Mouse (Mus musculus) fibroblast of lung, adult 2 months (primary cell): Measurements from ENCODE around the gene Myom1.

Experiments
- DNase-seq: peaks from one replicate; pipeline ENCODE4 v3.0.0-alpha.2; 2011; ENCODE audit warnings: low read depth

Myom1 gene

DNA sequence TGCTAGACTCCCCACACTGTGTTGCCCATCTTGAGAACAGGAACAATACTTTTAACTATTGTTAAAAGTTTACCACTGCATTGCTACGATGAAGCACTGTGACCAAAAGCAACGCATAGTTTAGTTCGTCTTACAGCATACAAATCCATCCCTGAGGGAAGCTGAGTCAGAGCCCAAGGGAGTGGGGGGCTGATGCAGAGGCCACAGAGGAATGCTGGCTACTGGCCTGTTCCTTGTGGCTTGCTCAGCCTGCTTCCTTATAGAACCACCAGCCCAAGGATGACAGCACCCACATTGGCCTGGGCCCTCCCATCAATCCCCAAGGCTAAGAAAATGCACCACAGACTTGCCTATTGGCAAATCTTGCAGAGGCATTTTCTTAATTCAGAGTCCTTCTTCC lies 56.8 kb downstream of the Myom1 start:
- peak; percentile 73 for DNase-seq

DNA sequence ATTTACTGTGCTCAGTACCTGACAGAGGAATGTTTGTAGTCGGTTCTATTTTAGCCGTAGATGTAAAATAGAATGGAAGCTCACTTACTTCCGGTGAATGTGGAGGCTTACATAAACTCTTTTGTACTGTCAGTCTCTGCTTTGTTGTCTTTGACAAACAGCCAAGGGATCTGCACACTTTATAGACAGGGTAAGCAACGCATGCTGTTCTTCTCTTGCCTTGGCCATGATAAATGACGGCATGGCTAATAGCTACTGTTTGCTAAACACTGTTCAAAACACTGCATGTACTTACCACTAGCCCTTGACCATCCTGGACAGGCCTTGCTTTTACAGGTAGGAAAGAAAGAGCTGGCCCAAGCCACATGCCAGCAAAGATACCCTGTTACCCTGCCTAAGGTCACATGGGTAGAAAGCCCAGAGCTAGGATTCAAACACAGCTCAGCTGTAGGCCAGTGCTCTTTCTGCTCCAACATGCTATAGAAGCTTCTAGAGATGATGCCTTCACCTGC lies 59.7 kb downstream of the Myom1 start:
- no peak for DNase-seq

DNA sequence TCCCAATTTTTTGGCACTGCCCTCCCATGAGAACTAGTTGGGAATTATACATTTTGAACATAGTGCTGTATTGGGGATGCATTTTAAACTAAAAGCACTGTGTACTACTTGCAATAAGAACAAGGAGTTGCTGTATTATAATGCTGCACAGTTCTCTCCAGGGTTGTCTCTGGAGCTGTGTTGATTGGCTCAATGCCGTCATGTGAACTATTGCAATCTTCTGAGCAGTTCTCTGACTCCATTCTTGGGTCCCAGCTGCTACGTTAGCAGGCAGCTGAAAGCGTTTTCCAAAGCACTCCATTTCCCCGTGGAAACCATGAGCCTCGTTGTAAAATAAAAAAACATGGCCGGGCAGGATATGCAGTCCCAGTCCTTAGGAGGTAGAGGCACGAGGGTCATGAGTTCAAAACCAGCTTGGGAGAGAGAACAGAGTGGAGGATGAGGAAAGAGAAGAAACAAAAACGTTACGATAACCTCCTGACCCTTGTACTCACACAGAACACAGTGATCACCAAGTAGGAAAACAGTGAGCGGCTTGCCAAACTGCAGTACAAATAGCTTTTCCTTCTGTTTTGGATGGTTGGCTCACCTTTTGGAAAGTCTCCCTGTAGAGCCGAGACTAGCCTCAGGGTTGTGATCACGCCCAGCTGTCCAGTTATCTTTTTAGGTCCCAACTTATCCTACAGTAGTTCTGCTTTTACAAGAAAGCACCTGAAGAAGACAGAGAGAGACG lies 60.6 kb downstream of the Myom1 start:
- no peak for DNase-seq

DNA sequence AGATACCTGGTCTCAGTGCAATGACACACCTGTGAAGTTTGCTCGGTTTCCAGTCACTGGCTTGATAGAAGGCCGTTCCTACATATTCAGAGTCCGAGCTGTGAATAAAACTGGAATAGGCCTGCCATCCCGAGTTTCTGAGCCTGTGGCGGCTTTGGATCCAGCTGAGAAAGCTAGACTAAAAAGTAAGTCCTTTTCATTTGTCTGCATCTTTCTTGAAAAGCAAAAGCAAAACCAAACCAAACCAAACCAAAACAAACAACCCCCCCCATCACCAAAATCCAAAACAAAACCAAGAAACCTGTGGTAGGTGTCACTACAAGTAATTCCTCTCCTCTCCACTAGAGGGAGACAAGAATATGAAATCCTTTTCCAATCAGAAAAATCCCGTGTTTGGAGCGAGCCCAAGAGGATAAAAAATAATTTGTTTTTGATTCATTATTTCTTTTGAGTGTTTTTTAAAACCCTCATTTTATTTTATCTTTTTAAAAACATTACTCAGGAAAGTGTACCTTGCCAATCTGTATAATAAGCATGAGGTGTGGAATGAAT lies 62.1 kb downstream of the Myom1 start:
- no peak for DNase-seq

DNA sequence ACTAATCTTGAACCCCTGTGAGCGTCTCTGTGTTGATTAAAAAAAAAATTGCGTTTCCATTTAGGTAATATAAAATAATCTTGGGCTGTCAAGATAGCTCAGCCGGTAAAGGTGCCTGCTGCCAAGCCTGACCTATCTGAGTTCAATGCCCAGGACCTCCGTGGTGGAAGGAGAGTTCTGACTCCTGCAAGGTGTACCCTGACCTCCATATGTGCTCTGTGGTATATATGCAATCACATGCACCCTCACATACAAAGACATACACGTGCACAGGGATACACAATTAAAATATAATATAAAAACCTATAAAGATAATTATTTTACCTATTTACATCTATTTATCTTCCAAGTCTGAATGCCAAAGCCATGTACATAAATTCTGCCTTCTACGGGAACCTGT lies 62.7 kb downstream of the Myom1 start:
- DNase-seq: no peak

DNA sequence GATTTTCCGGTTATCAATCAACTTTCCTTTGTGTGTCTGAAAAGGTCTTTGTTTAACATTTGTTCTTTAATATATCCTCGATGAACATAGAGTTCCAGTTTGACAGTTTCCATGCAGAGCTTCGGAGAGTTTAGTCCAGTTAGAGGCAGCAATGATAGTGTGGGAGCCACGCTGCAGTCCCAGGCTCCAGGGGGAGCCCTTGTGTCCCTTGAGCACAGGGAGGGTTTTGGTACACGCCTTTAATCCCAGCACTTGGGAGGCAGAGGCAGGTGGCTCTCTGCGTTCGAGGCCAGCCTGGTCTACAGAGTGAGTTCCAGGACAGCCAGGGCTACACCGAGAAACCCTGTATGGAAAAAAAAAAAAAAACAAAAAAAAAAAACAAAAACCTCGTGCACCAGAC lies 66.7 kb downstream of the Myom1 start:
- no peak for DNase-seq

DNA sequence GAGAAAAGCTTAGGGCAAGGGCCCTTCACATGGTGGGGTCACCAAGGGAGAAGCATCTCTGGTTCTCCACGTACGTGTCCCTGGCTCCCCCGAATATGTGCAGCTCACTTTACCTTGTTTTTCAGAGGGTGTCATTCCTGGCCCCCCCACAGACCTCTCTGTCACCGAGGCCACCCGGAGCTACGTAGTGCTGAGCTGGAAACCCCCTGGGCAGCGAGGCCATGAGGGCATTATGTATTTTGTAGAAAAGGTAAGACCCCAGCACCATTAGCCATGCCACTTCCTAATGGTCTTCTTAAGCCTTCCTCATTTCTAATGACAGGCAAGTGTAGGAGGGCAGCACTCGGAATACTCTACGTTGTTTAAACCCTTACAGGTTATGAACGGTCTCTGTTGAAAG lies 69.5 kb downstream of the Myom1 start:
- DNase-seq: no peak

DNA sequence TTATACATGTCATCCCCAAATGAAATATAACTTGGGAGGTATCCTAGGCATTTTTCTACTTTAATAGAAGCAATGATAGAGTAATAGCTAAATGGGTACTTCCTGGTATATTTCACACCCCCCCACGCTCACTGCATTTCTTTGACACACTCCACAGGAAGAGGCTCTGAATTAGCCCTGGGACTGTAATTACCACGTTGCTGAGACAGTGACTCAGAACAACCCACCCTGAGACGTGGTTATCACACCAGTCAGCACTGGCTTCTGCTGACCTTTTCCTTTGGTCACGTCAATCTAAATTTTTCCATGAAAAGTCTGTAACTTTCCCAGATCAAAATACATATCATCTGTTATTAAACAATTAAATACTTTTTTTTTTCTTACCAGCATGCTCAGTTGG lies 72.0 kb downstream of the Myom1 start:
- no peak for DNase-seq

DNA sequence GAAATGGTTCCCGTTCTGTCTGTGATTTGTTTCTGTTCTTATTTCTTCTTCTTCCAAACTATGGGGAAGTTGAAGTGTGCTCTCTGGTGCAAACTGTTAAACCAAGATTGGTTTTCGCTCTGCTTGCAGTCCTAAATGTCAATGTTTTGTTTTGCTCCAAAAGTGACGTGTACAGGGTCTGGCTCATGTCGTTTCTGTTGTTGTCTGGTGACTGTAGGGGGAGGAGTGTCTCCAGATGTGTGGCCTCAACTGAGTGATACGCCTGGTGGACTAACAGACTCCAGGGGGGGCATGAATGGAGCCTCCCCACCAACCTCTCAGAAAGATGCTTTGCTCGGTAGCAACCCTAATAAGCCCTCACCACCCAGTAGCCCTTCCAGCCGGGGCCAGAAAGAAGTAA lies 79.6 kb downstream of the Myom1 start:
- no peak for DNase-seq

DNA sequence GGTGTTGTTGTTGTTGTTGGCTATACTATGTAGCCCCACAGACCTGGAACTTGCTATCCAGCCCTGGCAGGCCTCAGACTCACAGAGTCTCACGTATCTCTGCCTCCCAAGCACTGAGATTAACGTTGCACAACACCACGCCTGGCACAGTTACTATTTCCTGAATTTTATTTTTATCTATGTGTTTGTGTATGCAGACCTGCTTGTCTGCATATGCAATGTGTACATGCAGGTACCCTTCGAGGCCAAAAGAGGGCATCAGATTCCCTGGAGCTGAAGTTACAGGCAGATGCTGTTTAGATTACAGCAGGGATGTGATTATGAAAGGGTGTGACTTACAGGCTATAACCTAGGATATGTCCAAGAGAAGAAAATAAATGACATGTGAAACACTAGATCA lies 84.5 kb downstream of the Myom1 start:
- no peak for DNase-seq

DNA sequence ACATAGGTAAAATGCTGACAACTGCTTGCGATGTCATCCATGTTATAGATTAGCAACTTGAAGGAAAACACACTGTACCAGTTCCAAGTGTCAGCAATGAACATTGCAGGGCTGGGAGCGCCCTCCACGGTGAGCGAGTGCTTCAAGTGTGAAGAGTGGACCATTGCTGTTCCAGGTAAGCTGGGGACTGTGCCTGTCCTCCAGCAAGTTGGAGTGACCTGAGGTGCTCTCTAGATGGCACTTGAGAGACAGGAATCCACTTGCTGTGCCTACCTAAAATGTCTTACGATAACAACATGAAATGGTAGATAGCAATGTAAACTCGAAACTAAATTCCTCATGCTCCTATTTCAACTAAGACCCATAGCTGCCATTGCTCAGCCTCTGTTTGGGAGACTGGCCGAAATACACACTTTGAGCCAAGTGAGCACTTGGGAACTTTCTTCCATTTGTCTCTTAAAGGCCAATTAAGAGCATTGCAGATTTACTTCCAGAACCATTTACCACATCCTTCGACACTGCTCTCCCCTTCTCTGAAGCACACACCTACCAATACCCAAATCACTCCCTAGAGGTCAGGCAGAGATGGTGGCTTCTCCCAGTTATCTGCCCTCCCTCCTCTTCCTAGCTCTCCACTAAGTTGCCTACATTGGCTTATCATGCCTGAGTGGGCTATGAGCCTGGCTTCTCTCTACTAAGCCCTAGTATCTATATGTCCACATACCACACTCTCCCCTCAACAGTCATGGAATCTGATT lies 85.1 kb downstream of the Myom1 start:
- DNase-seq: no peak

DNA sequence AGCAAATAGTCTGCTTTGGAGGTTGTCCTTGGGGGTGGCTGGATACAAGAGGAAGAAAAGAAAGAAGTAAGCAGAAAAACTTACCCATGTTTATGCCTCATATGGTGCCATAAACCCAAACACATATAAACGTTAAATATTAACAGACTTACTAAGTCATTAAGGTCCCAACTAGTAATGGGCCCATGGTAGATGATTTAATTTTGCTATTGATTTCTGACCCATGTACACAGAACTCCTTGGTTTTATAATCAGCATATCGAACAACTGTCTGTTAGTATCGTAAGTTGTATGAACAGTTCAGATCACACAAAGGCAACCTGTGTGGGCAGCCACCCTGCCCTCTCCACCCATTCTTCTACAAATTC lies 85.7 kb downstream of the Myom1 start:
- no peak for DNase-seq

DNA sequence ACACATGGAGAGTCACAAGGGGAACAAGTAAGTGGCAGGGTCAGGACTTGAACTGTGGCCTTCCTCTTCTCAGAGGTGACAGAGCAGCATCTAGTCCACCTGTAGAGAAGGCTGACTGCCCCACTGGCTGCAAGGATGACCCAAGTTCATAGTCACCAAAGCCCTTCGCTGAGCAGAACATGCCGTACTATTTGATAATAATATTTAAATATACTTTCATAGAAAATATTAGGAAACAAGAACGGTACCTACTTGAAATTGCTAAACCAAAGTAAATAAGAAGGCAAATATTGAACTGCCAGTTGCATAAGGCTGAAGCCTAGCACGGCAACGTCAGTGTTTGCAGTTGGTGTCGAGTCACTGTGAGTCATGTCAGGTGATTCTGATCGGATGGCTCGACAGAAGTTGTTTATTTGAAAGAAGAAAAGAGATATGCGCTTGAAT lies 86.6 kb downstream of the Myom1 start:
- no peak for DNase-seq

DNA sequence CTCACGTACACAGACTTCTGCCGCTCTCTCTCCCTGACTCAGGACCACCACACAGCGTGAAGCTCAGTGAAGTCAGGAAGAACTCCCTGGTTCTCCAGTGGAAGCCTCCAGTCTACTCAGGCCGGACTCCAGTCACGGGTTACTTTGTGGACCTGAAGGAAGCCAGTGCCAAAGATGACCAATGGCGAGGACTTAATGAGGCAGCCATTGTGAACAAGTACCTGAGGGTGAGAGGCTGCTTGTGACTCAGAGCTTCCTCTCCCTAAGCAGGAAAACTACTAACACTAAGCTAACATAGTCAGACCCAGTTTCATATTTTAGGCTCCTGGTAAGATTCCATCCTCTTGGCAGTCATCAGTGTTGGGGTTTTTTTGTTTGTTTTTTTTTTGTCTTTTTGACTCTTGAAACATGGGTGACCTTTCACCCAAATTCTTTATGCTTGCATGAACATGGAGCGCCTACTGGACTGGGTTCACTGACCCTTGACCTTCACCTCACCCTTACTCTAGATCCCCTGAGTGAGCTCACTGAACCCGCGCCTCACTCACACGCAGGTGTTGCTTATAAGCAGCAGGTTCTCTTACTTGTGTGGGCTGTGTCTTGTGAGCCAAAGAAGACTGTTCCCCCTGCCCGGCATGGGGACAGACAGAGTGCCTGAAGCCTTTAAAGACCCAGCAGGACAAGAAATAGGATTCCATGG lies 87.5 kb downstream of the Myom1 start:
- peak; percentile 26 for DNase-seq

DNA sequence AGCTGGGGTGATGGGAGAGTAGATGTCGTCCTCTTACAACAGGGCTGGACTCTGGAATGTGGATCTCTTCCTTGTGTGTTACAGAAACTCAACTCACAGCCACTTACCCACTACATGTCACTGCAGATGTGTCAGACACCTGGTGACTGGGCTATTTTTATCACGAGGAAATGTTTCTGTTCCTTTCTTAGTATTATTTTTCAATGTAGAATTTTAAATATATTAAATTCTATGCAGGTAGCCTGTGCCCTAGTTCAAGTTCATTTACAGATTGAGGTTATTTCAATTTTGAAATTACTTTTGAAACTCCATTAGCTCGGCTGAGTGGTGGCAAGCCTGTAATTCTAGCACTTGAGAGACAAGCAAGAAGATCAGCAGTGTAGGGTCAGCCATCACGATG lies 88.6 kb downstream of the Myom1 start:
- no peak for DNase-seq

DNA sequence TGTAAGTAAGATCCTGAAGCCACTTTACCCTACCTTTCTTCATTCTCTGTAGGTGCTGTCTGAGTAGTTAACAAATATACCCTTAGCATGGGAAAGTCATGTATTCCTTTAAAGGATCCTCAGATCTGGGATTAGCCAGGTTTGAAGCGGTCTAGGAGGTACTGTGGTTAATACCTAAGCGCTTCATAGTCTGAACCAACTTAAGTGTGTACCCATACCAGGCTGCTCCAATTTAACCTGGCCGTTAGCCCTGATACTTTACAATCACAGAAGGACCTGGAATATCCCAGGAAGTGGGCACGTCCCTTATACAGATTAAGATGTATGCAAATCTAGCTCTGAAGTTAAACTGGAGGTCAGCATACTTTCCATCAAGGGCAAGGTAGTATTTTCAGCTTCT lies 89.9 kb downstream of the Myom1 start:
- no peak for DNase-seq

DNA sequence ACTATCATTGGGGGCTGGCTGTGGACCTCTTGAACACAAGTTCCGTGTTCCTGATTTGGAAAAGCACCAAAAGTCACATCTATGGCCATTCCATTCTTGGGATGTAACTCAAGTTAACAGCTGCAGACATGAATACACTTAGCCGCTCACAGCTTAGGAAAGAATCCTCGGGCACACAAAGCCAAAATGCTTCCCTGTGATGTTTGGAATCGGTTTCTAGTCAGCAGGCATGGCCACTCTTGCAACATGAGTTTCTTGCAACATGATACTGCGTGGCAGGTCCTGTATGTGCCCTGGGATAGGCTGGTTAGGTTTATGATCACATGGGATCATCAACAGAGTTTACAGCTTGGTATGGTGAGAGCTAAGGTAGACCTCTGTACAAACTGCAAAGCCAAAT lies 91.4 kb downstream of the Myom1 start:
- DNase-seq: no peak

DNA sequence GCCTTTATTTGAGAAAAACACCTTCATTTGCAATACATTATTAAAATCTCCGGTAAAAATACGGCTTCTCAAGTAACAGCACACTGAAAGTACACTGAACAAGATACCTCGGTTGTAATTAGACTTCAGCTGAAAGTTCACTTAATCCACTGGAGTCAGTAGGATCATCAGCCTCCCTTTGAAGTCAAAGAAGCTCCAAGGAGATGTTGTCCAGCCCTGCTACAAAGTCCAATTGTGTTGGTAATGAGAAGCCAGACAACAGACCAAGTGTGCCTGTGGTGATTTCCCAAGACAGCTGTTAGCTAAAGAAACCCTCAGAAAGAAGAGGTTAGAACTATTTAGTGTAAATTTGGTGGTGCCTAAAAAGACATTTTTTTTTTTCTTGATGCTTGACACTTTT lies 92.0 kb downstream of the Myom1 start:
- DNase-seq: no peak

DNA sequence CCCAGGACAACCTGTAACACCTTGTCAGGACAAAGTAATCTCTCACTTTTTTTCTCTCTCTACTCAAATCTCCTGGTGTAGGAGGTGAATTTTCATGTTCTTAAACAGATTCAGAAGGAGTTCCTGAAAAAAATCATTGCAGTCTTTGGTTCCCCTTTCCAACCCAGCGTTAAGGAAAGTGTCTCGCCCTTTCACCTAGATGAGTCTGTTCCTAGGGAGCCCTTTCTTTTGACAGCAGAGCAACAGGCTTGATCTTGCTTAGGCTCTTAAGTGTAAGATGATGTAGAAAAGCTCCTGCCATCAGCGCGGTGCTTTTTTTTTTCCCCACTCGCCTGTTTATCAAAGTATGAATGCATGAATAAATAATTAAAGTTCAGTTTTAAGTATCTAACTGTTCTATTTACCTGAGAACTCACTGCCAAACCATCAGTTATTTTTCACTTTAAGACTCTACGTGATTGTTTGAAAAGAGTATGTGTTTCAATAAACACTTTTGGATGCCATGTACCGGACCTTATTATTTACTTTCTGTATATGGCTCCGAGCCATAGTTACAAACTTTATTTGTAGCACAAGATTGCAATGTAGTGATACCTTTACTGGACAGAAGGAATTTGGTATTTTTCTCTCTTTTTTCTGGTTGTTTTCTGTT lies 94.2 kb downstream of the Myom1 start:
- no peak for DNase-seq

DNA sequence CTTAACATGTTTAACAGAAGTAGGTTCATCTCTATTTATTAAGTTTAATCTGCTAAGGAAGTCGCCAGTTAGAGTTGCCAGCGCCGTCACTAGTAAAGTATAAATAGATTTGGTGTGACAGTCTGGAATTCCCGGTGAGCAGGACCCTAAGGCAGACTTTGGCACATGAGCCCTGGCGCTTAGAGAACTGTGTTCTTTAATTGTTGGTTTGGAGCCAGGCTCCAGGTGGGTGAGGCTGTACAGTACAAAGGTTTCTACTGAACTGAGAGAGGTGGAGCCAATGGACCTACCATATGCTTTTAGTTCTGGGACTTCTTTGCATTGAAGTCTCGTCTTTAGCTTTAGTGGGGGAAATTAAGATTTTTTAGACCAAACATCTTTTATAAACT lies 94.8 kb downstream of the Myom1 start:
- no peak for DNase-seq

DNA sequence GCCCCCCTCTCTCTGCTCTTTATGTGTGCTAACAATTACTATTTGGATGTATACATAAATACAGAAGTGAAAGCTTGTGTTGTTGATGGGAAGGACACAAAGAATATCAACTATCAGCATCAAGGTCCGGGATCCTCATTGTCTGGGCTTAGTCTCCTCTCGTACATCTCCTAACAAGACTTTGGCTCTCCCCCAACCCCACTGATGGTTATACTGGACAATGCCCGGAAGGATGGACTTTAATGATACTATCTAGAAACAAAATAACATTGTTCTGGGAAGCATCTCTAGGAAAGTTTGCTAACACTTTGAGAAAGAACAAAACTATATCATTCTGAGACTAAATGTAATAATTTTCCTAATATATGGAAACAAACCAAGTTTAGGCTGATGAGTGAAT lies 96.2 kb downstream of the Myom1 start:
- no peak for DNase-seq
